Mouse (Mus musculus) CD8-positive naive resting alpha-beta T cell, adult 2 months (primary cell): ENCODE data around the gene Speg.
A peak's percentile ranks its signal among the peaks of the same experiment; 100 is the strongest.

ENCODE experiments used
- DNase-seq, 2 experiments: peaks; one replicate each; pipeline ENCODE4 v3.0.0; 2022; ENCODE audit warnings: low read depth in 2 of 2, low spot score in 2 of 2

The Speg gene

GRCm38 (mm10) chr1:75374950-75375936, at the start of gene Speg:
Gene Speg, plus strand, starts transcription at chr1:75375297.
- no peak for DNase-seq

GRCm38 (mm10) chr1:75327461-75327860, 47.6 kb upstream of the Speg start:
- DNase-seq: no peak

GRCm38 (mm10) chr1:75331271-75331670, 43.8 kb upstream of the Speg start:
- no peak for DNase-seq

GRCm38 (mm10) chr1:75336461-75336860, 38.6 kb upstream of the Speg start:
- DNase-seq: no peak

GRCm38 (mm10) chr1:75337097-75337496, 38.0 kb upstream of the Speg start:
- DNase-seq: no peak

- DNase-seq: no peak
These were observed 36.9 kb upstream of the Speg start for GRCm38 (mm10) chr1:75338091-75338694.

- DNase-seq: no peak
These were observed 35.8 kb upstream of the Speg start for GRCm38 (mm10) chr1:75339337-75339736.

GRCm38 (mm10) chr1:75340519-75340918, 34.6 kb upstream of the Speg start:
- no peak for DNase-seq

- peak in 1 of 2 experiments; percentile 17 for DNase-seq
These were observed 32.2 kb upstream of the Speg start for GRCm38 (mm10) chr1:75342874-75343416.

GRCm38 (mm10) chr1:75344291-75345035, 30.6 kb upstream of the Speg start:
- DNase-seq: no peak

GRCm38 (mm10) chr1:75345036-75345935, 29.8 kb upstream of the Speg start:
- DNase-seq: no peak

- no peak for DNase-seq
These were observed 27.8 kb upstream of the Speg start for GRCm38 (mm10) chr1:75347279-75347678.

- no peak for DNase-seq
These were observed 25.8 kb upstream of the Speg start for GRCm38 (mm10) chr1:75349275-75349674.

- DNase-seq: no peak
These were observed 17.8 kb upstream of the Speg start for GRCm38 (mm10) chr1:75357261-75357660.

GRCm38 (mm10) chr1:75358009-75358408, 17.1 kb upstream of the Speg start:
- DNase-seq: no peak

- DNase-seq: no peak
These were observed 15.8 kb upstream of the Speg start for GRCm38 (mm10) chr1:75359346-75359745.

- no peak for DNase-seq
These were observed 14.7 kb upstream of the Speg start, which contains the start of gene Des for GRCm38 (mm10) chr1:75360112-75361031. Gene Des, plus strand, starts transcription at chr1:75360329.

- no peak for DNase-seq
These were observed 14.0 kb upstream of the Speg start for GRCm38 (mm10) chr1:75361123-75361522.

GRCm38 (mm10) chr1:75361750-75362149, 13.3 kb upstream of the Speg start:
- DNase-seq: no peak
